Mouse (Mus musculus) midbrain, embryonic 14.5 days (tissue): ENCODE measurements at regions not wholly inside any gene's neighbourhood (a gene's known extent, or its start where the extent isn't known, plus 50 kb on each side); places are given as distances from the start of the nearest gene placed in this dataset.

Experiments
- ATAC-seq: fragments of 200-750 bp; cut with Nextera tagmentation; 2 replicates; pipeline ENCODE4 v1.8.0; 2017; ENCODE audit warnings: moderate number of reproducible peaks, moderate library complexity; ENCODE audit not compliant: low FRiP score, low TSS enrichment
- DNase-seq: peaks from one replicate; pipeline ENCODE4 v3.0.0-alpha.2; 2015
- H3K27ac ChIP-seq: fragments of 300-500 bp; sonication (generic); replicated peaks from 2 replicates; pipeline ENCODE4 v1.5.1; 2014; ENCODE audit warnings: mild to moderate bottlenecking, low read depth, low read length, moderate library complexity
- H3K27me3 ChIP-seq: fragments of 300-500 bp; sonication (generic); 2 replicates; pipeline ENCODE4 v1.6.1; 2014; ENCODE audit warnings: low read length, control low read depth, mixed read lengths; ENCODE audit not compliant: control insufficient read depth, insufficient read depth
- H3K36me3 ChIP-seq: fragments of 300-500 bp; sonication (generic); 2 replicates; pipeline ENCODE4 v1.6.1; 2014; ENCODE audit warnings: low read length, control low read depth; ENCODE audit not compliant: control insufficient read depth, insufficient read depth
- H3K4me1 ChIP-seq: fragments of 300-500 bp; sonication (generic); 2 replicates; pipeline ENCODE4 v1.6.1; 2014; ENCODE audit warnings: mild to moderate bottlenecking, antibody characterized with exemption, low read length, control low read depth; ENCODE audit not compliant: control insufficient read depth, insufficient read depth
- H3K4me2 ChIP-seq: fragments of 300-500 bp; sonication (generic); 2 replicates; pipeline ENCODE4 v1.6.1; 2014; ENCODE audit warnings: mild to moderate bottlenecking, low read length, moderate library complexity
- H3K4me3 ChIP-seq: fragments of 300-500 bp; sonication (generic); replicated peaks from 2 replicates; pipeline ENCODE4 v1.5.1; 2014; ENCODE audit warnings: low read depth, low read length
- H3K9ac ChIP-seq: fragments of 300-500 bp; sonication (generic); replicated peaks from 2 replicates; pipeline ENCODE4 v1.6.1; 2014; ENCODE audit warnings: mild to moderate bottlenecking, low read length, moderate library complexity
- H3K9me3 ChIP-seq: fragments of 300-500 bp; sonication (generic); 2 replicates; pipeline ENCODE4 v1.6.1; 2016; ENCODE audit warnings: low read length, control low read depth, mixed read lengths; ENCODE audit not compliant: control insufficient read depth
- WGBS: fragments of 180-500 bp; shearing (Covaris S2); extraction: QIAGEN DNeasy Blood & Tissue Kit; methylation state at CpG from one replicate; pipeline ENCODE4 v1.1.7; 2014; 5-methylcytosine and 5-hydroxymethylcytosine counted together

GRCm38 (mm10) chr15:62920520-62920919, 924.5 kb downstream of the Gsdmc2 start:
- H3K9ac ChIP-seq = no peak overlapping the region
- WGBS = 95% methylated on average over 2 of the region's 2 CpGs
- no peak overlapping the region for H3K4me3 ChIP-seq
- no peaks in the 10 kb centered on the region for H3K4me1 ChIP-seq
- no peaks in the 10 kb centered on the region for H3K27me3 ChIP-seq
- H3K4me2 ChIP-seq = no peak overlapping the region
- no peaks in the 10 kb centered on the region for H3K9me3 ChIP-seq
- ATAC-seq (no peak), DNase-seq (no peak)
- H3K27ac ChIP-seq = no peak overlapping the region
- H3K36me3 ChIP-seq = no peaks in the 10 kb centered on the region

DNA sequence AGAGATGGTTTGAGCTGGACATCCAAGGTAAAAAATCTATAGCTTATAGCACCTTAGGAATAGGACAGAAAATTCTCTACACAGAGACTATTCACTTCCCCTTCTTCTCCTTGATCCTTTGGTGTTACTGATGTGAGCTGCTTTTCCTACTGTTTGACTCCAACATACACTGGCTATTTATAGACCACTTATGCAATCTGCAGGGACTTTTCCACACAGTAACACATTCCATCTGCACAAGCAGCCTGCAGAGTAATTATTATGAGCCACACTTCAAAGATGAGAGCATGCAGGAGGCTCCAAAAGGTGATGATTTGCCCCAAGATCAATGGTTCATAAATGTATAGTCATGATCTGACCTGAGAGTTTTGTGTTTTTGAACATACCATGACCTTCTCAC, 925.7 kb downstream of the Gsdmc2 start:
- Histone ChIP-seq H3K36me3 (no peaks in the 10 kb centered on the region), H3K4me1 (no peaks in the 10 kb centered on the region), H3K9me3 (no peaks in the 10 kb centered on the region), H3K27me3 (no peaks in the 10 kb centered on the region), H3K9ac (no peak overlapping the region), H3K4me3 (no peak overlapping the region), H3K4me2 (no peak overlapping the region), H3K27ac (no peak overlapping the region)
- no peak for ATAC-seq
- DNase-seq = no peak

GRCm38 (mm10) chr15:62908379-62908778, 936.6 kb downstream of the Gsdmc2 start:
- ATAC-seq (no peak), DNase-seq (no peak)
- Histone ChIP-seq H3K4me1 (0 out of 2 replicates have a peak, but pooled peaks cover 7% of the 10 kb centered on the region), H3K27ac (no peak overlapping the region), H3K36me3 (no peaks in the 10 kb centered on the region), H3K4me2 (no peak overlapping the region), H3K9ac (no peak overlapping the region), H3K9me3 (no peaks in the 10 kb centered on the region), H3K27me3 (no peaks in the 10 kb centered on the region), H3K4me3 (no peak overlapping the region)
- WGBS = 46% methylated on average over 4 of the region's 4 CpGs

GRCm38 (mm10) chr15:62907181-62907580, 937.8 kb downstream of the Gsdmc2 start:
- WGBS = 95% methylated on average over 2 of the region's 2 CpGs
- Histone ChIP-seq H3K9me3 (no peaks in the 10 kb centered on the region), H3K36me3 (no peaks in the 10 kb centered on the region), H3K4me1 (0 out of 2 replicates have a peak, but pooled peaks cover 12% of the 10 kb centered on the region), H3K27me3 (no peaks in the 10 kb centered on the region), H3K4me2 (no peak overlapping the region), H3K4me3 (no peak overlapping the region), H3K9ac (no peak overlapping the region), H3K27ac (no peak overlapping the region)
- ATAC-seq (no peak), DNase-seq (no peak)

- DNase-seq (peak; percentile 94), ATAC-seq (peak; percentile 90)
- Histone ChIP-seq H3K27me3 (no peaks in the 10 kb centered on the region), H3K36me3 (no peaks in the 10 kb centered on the region), H3K4me1 (0 out of 2 replicates have a peak, but pooled peaks cover 12% of the 10 kb centered on the region), H3K4me3 (no peak overlapping the region), H3K9me3 (no peaks in the 10 kb centered on the region), H3K4me2 (peak overlapping the region; percentile 7; the same call in 1 of the 2 replicates), H3K27ac (0 out of 2 replicates have a peak overlapping the region, but pooled peaks have one; percentile 21), H3K9ac (no peak overlapping the region)
- 6% methylated on average over 17 of the region's 17 CpGs for WGBS
Measured at GRCm38 (mm10) chr15:62903047-62903822, 941.7 kb downstream of the Gsdmc2 start.

- Histone ChIP-seq H3K4me3 (no peak overlapping the region), H3K9me3 (no peaks in the 10 kb centered on the region), H3K9ac (no peak overlapping the region), H3K27ac (no peak overlapping the region), H3K27me3 (no peaks in the 10 kb centered on the region), H3K4me2 (no peak overlapping the region), H3K4me1 (0 out of 2 replicates have a peak, but pooled peaks cover 12% of the 10 kb centered on the region), H3K36me3 (no peaks in the 10 kb centered on the region)
- ATAC-seq = no peak
- no peak for DNase-seq
- WGBS = 87% methylated on average over 4 of the region's 4 CpGs
Measured at GRCm38 (mm10) chr15:62901955-62902354, 943.0 kb downstream of the Gsdmc2 start.

GRCm38 (mm10) chr15:62889798-62890197, 955.2 kb downstream of the Gsdmc2 start:
- DNase-seq (no peak), ATAC-seq (no peak)
- Histone ChIP-seq H3K27ac (no peak overlapping the region), H3K9ac (no peak overlapping the region), H3K4me1 (no peaks in the 10 kb centered on the region), H3K27me3 (no peaks in the 10 kb centered on the region), H3K4me2 (no peak overlapping the region), H3K9me3 (no peaks in the 10 kb centered on the region), H3K36me3 (no peaks in the 10 kb centered on the region), H3K4me3 (no peak overlapping the region)
- WGBS = 91% methylated on average over 4 of the region's 4 CpGs

- Histone ChIP-seq H3K9ac (no peak overlapping the region), H3K27ac (no peak overlapping the region), H3K4me1 (no peaks in the 10 kb centered on the region), H3K4me3 (no peak overlapping the region), H3K36me3 (no peaks in the 10 kb centered on the region), H3K27me3 (no peaks in the 10 kb centered on the region), H3K4me2 (no peak overlapping the region), H3K9me3 (no peaks in the 10 kb centered on the region)
- ATAC-seq = no peak
- 89% methylated on average over 4 of the region's 4 CpGs for WGBS
- no peak for DNase-seq
Measured at GRCm38 (mm10) chr15:62885331-62885730, 959.6 kb downstream of the Gsdmc2 start.

GRCm38 (mm10) chr15:62871082-62871766, 973.8 kb downstream of the Gsdmc2 start:
- Histone ChIP-seq H3K9me3 (no peaks in the 10 kb centered on the region), H3K4me3 (no peak overlapping the region), H3K4me2 (no peak overlapping the region), H3K27me3 (no peaks in the 10 kb centered on the region), H3K9ac (no peak overlapping the region), H3K27ac (no peak overlapping the region), H3K36me3 (no peaks in the 10 kb centered on the region), H3K4me1 (no peaks in the 10 kb centered on the region)
- 88% methylated on average over 1 of the region's 1 CpGs for WGBS
- ATAC-seq = no peak
- DNase-seq = no peak
